Mouse (Mus musculus) G1E (cell line): ENCODE measurements around the gene Arhgap10. TPM values are rescaled to one million over a fixed set of nuclear protein-coding genes. Genes with fewer than 3 reads are reported as not detected.

ENCODE experiments used
- ATAC-seq: 2 replicates; pipeline ENCODE4 v1.8.0; 2016; ENCODE audit warnings: mild to moderate bottlenecking; ENCODE audit not compliant: insufficient number of reproducible peaks, poor library complexity, low FRiP score, severe bottlenecking; ENCODE audit errors: extremely low read depth
- DNase-seq: peaks from one replicate; pipeline ENCODE4 v3.0.0; 2012; ENCODE audit warnings: low spot score
- H3K27me3 ChIP-seq: 2 replicates; pipeline ENCODE4 v1.6.1; 2012; ENCODE audit warnings: mild to moderate bottlenecking, low read length, inconsistent platforms; ENCODE audit not compliant: insufficient read depth
- H3K36me3 ChIP-seq: replicated peaks from 2 replicates; pipeline ENCODE3; 2012; ENCODE audit warnings: mild to moderate bottlenecking, inconsistent platforms
- H3K4me1 ChIP-seq: 2 replicates; pipeline ENCODE4 v1.6.1; 2012; ENCODE audit warnings: low read depth, low read length, inconsistent platforms, mixed read lengths; ENCODE audit not compliant: insufficient read depth
- H3K4me3 ChIP-seq: 2 replicates; pipeline ENCODE4 v1.5.1; 2012; ENCODE audit warnings: low read depth, mild to moderate bottlenecking, inconsistent platforms, low read length, moderate library complexity, mixed read lengths
- H3K9me3 ChIP-seq: replicated peaks from 2 replicates; pipeline ENCODE4 v1.6.1; 2012; ENCODE audit warnings: inconsistent platforms
- CTCF ChIP-seq: IDR thresholded peaks from 2 replicates; pipeline ENCODE4 v1.5.1; 2012; ENCODE audit warnings: low read depth, low read length, inconsistent platforms, mixed read lengths
- GATA1 ChIP-seq: IDR thresholded peaks from 2 replicates; pipeline ENCODE4 v1.6.1; 2012; ENCODE audit warnings: borderline replicate concordance, low read length, inconsistent platforms, mixed read lengths
- GATA2 ChIP-seq: IDR thresholded peaks from 2 replicates; pipeline ENCODE4 v1.6.1; 2012; ENCODE audit warnings: low read depth, low read length, inconsistent platforms, borderline replicate concordance
- POLR2AphosphoS5 ChIP-seq: IDR thresholded peaks from 2 replicates; pipeline ENCODE4 v1.6.1; 2012; ENCODE audit warnings: low read depth, low read length, inconsistent platforms; ENCODE audit not compliant: insufficient replicate concordance
- TAL1 ChIP-seq: conservative IDR thresholded peaks from 2 replicates; pipeline ENCODE4 v1.6.1; 2012; ENCODE audit warnings: low read depth, low read length, inconsistent platforms, mixed read lengths
- polyA plus RNA-seq: library from polyadenylated mRNA; stranded (reverse); fragments of >175 nt; gene quantifications from 2 replicates; pipeline ENCODE4 v1.2.3, GENCODE M21; 2012
- total RNA-seq, 2 experiments: library from RNA; stranded (forward) in 1 of 2; stranded (reverse) in 1 of 2; fragments of 200-1000 nt in 1 of 2; fragments of >200 nt in 1 of 2; fragmentation: Nextera tagmentation in 1 of 2; gene quantifications; 2 replicates each; pipeline ENCODE4 v1.2.3; 2014 to 2017

Gene Arhgap10
- total and polyA plus RNA-seq, 3 experiments = 20.3 to 26.1 (median 22.7) TPM

GRCm38 (mm10) chr8:77223123-77223522, 294.6 kb downstream of the Arhgap10 start:
- Histone ChIP-seq H3K4me1 (no peaks in the 10 kb centered on the region), H3K27me3 (no peaks in the 10 kb centered on the region), H3K4me3 (no peak overlapping the region), H3K9me3 (no peaks in the 10 kb centered on the region), H3K36me3 (no peaks in the 10 kb centered on the region)
- TF ChIP-seq POLR2AphosphoS5 = no peak
- TF ChIP-seq GATA1 = no peak
- no peak for TF ChIP-seq GATA2
- no peak for TF ChIP-seq CTCF
- no peak for TF ChIP-seq TAL1
- no peak for ATAC-seq
- no peak for DNase-seq

- DNase-seq = no peak
- Histone ChIP-seq H3K36me3 (no peaks in the 10 kb centered on the region), H3K4me1 (no peaks in the 10 kb centered on the region), H3K4me3 (no peak overlapping the region), H3K9me3 (no peaks in the 10 kb centered on the region), H3K27me3 (no peaks in the 10 kb centered on the region; the same call in 1 of the 2 replicates)
- TF ChIP-seq GATA2 (no peak), CTCF (no peak), POLR2AphosphoS5 (no peak), GATA1 (no peak), TAL1 (no peak)
- ATAC-seq = no peak
Measured at GRCm38 (mm10) chr8:77215191-77215590, 302.6 kb downstream of the Arhgap10 start.

GRCm38 (mm10) chr8:77214665-77215064, 303.1 kb downstream of the Arhgap10 start:
- no peak for DNase-seq
- ATAC-seq = no peak
- no peak overlapping the region for H3K4me3 ChIP-seq
- H3K9me3 ChIP-seq = no peaks in the 10 kb centered on the region
- no peaks in the 10 kb centered on the region for H3K4me1 ChIP-seq
- TF ChIP-seq CTCF = no peak
- TF ChIP-seq GATA2 = no peak
- no peak for TF ChIP-seq TAL1
- TF ChIP-seq GATA1 = no peak
- no peak for TF ChIP-seq POLR2AphosphoS5
- no peaks in the 10 kb centered on the region; the same call in 1 of the 2 replicates for H3K27me3 ChIP-seq
- no peaks in the 10 kb centered on the region for H3K36me3 ChIP-seq

- Histone ChIP-seq H3K27me3 (no peaks in the 10 kb centered on the region; the same call in 1 of the 2 replicates), H3K4me3 (no peak overlapping the region), H3K4me1 (no peaks in the 10 kb centered on the region), H3K9me3 (no peaks in the 10 kb centered on the region), H3K36me3 (no peaks in the 10 kb centered on the region)
- ATAC-seq = no peak
- no peak for DNase-seq
- TF ChIP-seq GATA2 = no peak
- no peak for TF ChIP-seq TAL1
- TF ChIP-seq POLR2AphosphoS5 = no peak
- TF ChIP-seq CTCF = no peak
- no peak for TF ChIP-seq GATA1
Measured at GRCm38 (mm10) chr8:77213893-77214464, 303.8 kb downstream of the Arhgap10 start.

- ATAC-seq = no peak
- H3K27me3 ChIP-seq = no peaks in the 10 kb centered on the region; the same call in 1 of the 2 replicates
- no peaks in the 10 kb centered on the region for H3K36me3 ChIP-seq
- H3K9me3 ChIP-seq = no peaks in the 10 kb centered on the region
- no peaks in the 10 kb centered on the region for H3K4me1 ChIP-seq
- no peak for DNase-seq
- TF ChIP-seq POLR2AphosphoS5 (no peak), GATA2 (no peak), TAL1 (no peak), GATA1 (no peak), CTCF (no peak)
- H3K4me3 ChIP-seq = no peak overlapping the region
Measured at GRCm38 (mm10) chr8:77209297-77209696, 308.5 kb downstream of the Arhgap10 start.

Other genes with a start within 250 kb of the Arhgap10 start
- gene Prmt9, start 31.4 kb upstream of the Arhgap10 start, total RNA-seq (2014; fragmentation: Nextera tagmentation) = 30.6 and 34.9 TPM in 2 replicates
- gene Prmt9, start 31.4 kb upstream of the Arhgap10 start, total RNA-seq (2017) = 35.5 and 36.8 TPM in 2 replicates
- 5.5 and 6.2 TPM in 2 replicates for gene Prmt9, start 31.4 kb upstream of the Arhgap10 start, polyA plus RNA-seq
- gene Tmem184c, start 92.7 kb upstream of the Arhgap10 start, total RNA-seq (2014; fragmentation: Nextera tagmentation) = 39.1 and 55.5 TPM in 2 replicates
- gene Tmem184c, start 92.7 kb upstream of the Arhgap10 start, total RNA-seq (2017) = 29.8 and 30.6 TPM in 2 replicates
- 4.8 and 4.9 TPM in 2 replicates for gene Tmem184c, start 92.7 kb upstream of the Arhgap10 start, polyA plus RNA-seq
- 0.39 TPM in 1 of 2 replicates, not detected in the other for gene Ednra, start 206.5 kb upstream of the Arhgap10 start, total RNA-seq (2014; fragmentation: Nextera tagmentation)
- 0.06 and 0.11 TPM in 2 replicates for gene Ednra, start 206.5 kb upstream of the Arhgap10 start, total RNA-seq (2017)
- not detected in 2 replicates for gene Ednra, start 206.5 kb upstream of the Arhgap10 start, polyA plus RNA-seq